Mouse (Mus musculus) kidney, adult 18-20 months (tissue): ENCODE measurements at regions not wholly inside any gene's neighbourhood (a gene's known extent, or its start where the extent isn't known, plus 50 kb on each side); places are given as distances from the start of the nearest gene placed in this dataset.

Source experiments
- DNase-seq: peaks from one replicate; pipeline ENCODE4 v3.0.0; 2021

DNA sequence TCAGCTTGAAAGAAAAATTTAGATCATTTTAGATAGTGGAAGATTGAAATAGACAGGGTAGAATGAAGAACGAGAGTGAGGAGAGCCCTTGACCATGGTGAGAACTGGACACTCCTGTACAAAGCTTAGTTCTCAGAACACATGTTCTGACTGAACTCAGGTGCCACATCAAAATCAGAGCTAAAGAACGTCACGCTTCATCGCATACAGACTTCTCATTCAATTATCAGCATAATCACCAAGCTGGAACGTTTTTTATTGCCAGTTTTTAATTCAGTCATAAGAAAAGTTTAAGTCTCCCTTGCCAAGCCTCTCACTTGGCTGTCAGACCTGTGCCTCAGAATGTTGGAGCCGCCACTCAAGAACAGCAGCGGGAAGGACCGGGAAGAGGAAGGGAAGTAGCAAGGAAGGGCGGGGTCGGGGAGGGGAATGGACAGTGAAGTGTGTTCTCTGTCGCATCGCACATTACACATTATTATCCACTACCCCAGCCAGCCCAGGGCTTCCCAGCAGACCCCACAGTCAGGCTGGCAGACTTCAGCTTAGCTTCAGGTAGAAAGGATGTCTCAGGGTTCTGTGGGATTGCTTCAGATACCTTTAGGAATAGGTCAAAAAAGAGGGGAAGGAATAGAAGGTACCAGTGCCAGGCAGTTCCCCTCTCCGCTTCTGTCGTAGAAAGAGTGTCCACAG, 140.1 kb upstream of the Smim15 start:
- DNase-seq, result no peak

DNA sequence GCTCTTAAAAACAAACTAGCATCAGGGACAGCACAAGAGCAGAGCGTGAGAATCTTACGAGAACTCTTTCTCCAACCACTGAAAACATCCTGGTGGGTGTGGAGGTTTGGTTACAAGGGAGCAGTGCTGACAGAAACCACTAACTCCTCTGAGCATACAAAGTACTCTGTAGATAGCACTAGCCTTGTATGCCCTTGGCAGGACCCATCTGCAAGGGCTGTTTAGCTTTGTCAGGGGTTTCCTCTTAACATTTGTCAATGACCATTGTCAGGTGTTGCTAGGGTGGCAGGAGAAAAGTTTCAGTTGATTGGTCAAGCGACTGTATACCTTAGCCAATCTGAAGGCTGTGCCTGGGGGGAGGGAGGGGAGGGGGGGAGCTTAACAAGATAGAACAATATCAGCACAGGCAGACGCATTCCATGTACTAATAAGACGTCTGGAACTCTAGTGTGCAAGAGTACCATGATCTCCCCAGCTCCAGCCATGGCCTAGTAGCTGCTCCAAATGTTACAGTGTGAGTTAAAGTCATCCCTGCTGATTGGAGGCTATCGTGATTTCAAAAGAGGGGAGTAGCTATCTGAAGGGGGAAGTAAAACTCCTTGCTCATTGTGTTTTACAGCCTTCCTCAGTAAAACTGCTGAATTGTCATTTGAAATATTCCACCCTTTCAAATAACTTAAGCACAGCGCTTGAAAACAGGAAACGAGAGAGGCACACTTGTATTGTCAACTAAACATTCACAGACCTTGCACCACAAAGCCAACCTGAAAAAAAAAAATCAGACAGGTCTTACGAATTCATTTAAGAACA, 140.9 kb upstream of the Smim15 start:
- DNase-seq, result no peak

DNA sequence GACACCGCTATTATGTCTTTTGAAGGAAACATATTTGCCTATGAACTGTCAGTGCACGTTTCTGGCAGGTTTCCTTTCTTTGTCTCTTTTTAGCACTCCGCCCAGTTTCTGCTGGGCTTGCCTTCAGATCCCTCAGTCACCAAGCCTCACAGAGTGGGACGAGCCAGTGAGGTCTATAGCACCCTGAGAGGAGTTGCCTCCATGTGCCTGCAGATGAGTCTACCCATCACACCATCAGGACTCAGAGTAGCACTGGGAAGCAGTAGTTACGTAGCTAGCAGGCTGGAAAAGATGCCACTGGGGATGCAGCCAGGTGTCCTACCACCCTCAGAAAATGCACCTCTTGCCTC, 141.5 kb upstream of the Smim15 start:
- DNase-seq, result no peak

DNA sequence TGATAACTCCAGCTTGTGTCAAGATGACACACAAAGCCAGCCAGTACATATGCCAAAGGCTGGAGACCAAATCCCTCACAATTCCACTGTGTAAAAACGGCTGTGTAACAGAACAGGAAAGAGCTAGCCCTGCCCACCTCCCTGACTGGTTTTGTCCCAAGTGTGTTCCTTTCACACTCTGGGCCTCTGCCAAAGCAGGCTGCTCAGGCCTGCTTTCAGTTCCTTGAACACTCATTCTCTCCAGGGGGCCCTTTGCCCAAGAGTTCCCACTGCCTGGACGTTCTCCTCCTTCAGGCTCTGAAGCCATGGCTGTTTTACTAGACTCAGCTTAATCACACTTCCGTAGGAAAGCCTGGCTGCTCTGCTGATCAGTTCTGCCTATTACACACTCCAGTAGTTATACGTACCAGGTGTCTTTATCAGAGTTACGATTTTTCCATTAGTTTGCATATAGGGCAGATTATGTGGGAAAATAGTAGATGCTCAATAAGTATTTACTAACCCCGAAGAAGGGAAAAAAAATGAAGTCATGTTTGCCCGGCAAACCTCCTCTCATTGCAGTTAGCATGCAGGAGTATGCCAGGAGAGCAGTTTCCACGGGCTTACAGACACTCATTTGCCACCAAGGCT, 144.5 kb upstream of the Smim15 start:
- DNase-seq, result peak; percentile 51

DNA sequence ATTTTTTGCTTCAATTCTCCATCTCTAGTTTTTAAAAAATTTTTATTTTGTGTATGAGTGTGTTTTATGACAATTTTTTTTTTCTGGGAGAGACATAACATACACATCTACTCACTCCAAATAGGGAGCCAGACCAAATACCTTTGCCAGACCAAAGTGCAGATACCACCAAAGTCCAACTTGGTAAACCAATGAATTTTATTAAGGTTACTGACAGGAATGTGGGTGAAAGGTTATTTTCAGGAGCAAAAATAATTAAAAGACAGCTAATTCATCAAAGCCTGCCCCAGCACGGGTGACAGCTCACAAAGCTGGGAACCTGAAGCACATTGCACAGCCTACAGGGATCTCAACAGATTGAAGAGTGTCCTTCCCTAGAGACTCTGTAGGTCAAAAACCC, 146.6 kb upstream of the Smim15 start:
- no peak for DNase-seq

DNA sequence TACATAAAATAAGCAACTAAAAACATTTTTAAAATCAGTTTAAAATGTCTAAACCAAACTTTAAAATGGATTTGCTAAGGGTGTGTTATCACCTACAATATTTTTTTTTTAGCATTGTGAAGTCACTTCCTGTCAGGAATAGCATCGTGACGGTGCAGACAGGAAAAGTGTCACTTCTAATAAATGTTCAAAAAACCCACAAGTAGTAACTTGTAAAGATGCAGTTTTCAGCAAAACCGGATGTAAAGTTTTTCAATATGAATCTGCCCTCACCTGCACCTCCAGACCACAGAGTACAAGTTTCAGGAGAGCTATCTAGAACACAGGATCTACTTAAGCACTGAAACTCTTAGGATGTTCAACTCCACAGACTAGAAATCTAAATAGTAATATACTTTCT, 147.1 kb upstream of the Smim15 start:
- DNase-seq, result no peak

DNA sequence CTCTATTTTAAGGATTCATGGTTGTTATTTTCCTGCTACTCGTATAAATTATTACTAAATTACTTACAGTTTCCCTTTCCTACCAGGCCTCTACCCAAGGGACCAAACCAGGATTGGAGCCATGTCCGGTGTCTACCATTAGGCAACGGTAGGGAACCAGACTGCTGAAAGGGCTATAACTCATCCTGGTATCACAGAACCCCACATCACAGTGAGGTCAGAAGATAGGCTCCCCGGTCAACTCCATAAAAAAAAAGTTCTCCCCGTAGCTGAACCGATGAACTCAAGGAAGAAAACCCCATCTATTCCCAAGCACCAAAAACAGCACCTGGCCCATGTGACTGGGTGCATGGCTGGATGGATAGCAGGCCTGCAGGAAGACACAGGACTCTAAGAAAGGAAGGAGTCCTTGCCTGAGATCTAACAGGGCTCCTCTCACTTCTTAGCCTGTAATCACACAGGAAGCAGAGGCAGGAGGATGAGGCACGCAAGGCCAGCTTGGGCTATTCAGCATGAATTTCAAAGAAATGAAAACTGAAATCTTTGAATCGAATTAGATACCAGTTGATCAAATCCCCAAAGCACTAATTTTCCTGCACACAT, 150.6 kb upstream of the Smim15 start:
- DNase-seq, result no peak

DNA sequence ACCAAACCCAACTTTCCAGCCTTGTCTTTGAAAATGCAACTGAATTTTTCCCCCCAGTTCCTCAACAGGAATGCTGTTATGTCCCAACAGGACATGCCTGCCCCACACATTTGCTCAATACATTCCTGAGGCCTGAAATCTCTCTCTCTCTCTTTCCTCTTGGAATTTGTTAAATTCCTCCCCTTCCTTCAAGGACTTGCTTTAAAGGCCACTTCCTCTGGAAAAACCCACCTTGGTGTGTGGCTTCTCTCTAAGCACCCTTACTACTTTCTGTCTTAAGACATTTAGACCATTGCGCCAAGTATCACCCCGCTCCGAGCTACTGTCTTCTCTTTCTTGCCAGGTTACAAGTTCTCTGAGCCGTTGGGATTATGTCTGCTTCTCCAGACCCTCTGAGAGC, 151.2 kb upstream of the Smim15 start:
- no peak for DNase-seq

DNA sequence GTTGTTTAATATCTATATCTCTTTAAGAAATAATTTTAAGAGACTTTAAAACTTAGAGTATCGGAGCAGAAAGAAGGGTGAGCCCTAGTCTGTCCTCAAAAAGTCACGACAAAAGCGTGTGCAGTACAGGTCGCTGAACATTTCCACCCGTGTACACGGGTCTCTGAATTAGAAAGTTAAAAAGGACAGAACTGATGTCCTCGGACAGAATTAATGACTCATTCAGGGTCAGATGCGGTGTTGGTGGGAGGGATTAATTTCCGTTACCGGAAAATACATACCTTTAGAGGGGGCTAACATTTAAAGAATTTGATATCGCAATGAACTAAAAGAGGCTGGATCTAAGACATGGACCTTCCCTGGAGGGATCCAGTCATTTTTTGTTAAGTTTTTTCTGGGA, 152.3 kb upstream of the Smim15 start:
- no peak for DNase-seq

DNA sequence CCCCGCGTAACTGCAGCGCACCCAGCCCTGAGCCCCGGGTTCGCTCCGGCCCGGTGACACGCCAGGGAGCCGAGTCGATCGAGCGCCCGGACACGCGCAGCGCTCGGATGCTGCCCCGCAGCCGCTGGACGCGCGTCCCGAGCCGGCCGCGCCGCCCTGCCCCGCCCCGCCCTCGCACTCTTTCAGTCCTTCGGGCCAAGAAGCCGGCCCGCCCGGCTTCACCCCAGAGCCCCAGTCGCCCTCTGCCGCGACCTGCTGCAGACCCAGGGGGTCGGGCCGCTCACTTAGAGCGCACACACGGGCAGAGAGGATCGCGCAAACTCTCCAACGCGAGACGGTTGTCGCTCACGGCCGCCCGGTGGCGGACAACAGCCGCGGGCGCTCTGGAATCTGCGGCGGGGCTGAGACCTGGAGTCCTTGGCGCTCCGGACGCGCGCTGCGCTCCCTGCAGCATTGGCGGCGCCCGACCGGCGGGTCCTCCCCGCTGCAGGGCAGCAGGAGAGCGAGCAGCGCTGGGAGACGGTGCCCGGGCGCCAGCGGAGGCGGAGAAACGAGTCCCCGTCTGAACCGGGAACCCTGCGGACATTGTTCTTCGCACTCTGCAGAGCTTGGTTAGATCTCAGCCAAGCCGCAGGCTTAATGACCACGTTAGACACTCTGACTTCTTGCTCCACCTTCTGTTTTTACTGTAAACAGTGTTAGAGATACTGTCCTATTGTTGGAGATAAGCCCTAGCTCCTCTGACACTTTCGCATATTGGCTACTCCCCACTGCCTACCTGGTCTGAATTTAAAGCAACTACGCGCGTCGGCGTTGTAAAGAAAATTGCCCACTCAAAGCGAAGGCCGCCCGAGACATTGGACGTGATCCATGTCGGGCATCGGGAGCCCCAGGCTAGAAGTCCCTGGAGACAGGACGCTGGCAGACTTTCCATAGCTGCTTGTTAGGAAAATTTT, 153.1 kb upstream of the Smim15 start:
- peak; percentile 84 for DNase-seq

DNA sequence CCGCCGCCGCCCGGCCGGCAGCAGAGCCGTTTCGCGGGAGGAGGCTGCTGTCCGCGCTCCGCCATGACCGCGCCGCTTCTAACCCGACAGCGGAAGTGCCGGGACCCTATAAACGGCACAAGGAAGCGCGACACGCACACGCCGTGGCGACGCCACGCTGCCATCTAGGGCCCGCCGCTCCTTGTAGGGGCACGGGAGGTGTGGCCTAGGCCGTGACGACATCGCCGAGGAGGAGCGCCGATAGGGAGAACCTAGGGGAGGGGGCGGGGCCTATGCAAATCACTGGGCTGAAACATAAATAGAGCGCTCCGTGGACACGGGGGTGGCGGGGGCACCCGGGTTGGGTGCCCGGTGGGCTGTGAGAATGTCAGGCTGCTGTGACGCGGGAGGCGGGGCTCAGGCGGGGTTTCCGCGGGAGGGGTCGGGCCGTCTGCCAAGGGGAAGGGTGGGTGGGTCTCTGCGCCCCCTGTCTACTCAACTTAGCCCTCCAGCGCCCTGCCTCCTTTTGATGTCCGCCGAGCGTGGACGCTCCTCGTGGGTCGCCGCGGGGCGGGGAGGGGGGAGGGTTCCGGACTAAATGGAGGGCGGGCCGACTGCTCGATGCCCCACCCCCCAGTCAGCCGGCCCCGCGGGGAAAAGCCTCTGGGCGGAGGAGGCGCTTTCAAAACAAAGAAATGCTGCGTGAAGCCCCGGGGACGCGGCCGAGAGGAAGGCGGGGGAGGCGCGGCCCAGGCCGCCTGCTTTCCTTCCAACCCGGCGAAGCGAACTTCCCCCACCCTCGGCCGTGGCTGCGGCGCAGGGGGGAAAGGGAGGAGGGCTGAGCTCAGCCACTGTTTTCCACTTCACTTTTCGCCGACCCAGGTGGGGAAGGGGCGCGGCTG, 154.0 kb upstream of the Smim15 start:
- peak; percentile 99 for DNase-seq

DNA sequence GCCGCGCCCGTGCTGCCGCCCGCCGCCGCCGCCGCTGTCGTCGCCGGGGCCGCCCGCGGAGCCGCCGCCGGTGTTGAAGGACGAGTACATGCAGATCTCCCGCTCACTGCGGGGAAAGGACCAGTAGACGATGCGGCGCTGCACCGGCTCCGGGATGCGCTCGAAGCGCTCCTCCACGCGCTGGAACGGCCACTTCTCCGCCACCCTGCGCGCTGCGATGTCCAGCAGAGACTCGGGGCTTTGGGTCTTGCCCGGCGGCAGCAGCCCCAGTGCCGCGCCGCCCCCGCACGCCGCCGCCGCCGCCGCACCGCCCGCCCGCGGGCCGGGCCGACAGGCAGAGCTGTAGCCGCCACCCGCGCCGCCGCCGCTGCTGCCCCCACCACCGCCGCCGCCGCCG, 154.7 kb upstream of the Smim15 start:
- DNase-seq, result no peak

DNA sequence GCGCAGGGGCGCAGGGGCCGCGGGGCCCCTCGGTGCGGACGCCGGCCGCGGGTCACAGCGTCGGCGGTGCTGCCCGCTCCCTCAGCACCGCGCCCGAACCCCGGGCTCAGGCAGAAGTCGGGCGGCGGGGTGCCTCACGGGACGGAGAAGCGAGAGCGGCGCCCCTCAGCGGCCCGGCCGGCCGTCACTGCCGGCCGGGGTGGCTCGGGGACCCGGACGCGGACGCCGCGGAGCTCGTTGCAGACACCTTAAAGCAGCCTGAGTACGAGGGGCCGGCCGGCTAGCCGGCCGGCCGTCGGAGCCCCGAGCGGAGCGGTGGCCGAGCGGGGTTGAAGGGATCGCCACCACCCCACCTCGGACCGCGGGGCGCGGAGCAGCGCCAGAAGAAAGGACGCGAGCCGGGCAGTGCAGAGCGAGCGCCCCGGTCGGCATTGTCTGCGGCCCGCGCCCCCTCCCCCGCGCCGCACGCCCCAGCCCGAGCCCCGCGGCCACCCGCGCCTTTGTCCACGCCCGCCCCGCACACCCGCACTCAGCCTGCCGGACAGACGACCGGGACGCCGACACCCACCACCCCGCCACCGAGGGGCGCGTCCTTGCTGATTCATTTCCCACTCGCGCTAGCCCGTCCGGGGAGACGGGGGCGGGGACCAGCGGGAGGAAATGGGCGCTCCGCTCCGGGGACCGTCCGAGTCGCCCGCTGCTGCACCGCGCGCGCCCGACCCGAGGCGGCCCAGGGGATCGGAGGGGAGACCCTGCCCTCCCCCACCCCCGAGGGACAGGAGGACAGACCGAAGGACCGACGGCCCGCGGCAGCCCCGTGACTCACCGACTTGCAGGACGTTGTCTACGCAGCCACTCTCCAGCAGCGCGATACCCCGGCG, 155.4 kb upstream of the Smim15 start:
- peak; percentile 75 for DNase-seq

DNA sequence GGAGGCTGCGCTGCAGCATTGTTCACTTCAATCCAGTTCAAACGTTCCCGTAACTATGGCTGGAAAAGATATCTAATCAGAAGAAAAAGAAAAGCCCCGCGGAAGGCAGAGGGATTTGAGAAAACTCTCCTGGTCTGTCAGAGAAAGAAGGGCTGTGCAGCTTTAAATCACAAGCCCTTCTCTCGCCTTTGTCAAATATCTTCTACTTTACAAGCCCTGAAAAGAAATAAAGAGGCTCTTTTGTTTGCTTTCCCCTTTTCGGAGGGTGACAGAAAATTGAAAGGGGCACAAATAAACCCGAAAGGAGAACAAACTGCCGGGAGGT, 156.1 kb upstream of the Smim15 start:
- no peak for DNase-seq

DNA sequence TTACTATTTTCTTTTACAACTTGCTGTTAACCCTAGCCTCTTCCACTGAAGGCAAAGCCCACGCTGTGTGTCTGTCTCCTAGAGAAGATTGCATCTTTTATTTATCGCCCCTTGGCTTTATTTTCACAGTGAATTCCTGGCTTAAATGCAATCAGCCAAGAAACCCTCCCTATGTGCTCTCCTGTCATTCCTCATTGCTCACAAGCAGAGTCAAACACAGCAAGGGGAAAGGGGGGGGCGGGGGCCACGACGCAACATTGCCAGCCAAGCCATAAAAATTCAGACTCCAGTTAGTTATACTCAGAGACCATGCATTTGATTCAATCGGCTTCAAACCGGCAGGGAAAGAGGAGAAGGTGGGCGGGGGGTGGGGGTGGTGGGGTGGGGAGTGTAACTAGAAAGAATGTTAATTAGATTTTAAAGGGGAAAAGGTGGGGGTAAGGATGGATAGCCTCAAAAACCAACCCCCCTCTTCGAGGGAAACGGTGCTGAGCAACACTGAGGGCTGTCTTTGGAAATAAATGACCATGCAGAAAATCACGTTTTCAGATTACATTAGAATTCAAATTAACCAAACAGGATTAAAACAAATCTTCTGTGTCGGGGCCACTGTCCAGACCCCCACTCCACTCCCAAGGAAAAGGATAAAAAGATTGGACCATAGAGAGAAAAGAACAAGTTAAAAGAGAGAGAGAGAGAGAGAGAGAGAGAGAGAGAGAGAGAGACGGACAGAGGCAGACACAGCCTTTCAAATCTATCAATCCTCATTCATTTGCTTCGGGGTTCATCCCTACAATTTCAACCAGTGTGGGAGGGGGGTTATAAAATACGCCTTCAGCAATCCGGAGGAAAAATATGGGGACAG, 156.6 kb upstream of the Smim15 start:
- no peak for DNase-seq

DNA sequence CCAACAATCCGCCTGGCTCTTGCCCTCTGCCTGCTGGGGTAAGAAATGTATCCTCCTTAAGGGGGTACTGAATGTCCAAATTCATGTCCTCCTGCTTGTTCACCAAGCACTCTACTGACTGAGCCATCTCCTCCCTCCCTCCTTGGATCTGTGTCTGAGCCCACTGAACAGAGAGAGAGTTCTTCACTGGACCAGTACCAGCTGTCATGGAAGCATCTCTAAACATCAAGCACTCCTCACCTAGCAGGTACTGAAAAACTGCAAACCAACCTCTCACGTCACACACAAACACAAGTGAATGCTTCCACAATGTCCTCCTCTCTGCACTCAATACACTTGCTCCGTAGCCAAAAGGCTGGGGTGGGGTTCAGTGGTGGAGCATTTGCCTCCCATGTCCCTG, 159.4 kb upstream of the Smim15 start:
- DNase-seq, result no peak

DNA sequence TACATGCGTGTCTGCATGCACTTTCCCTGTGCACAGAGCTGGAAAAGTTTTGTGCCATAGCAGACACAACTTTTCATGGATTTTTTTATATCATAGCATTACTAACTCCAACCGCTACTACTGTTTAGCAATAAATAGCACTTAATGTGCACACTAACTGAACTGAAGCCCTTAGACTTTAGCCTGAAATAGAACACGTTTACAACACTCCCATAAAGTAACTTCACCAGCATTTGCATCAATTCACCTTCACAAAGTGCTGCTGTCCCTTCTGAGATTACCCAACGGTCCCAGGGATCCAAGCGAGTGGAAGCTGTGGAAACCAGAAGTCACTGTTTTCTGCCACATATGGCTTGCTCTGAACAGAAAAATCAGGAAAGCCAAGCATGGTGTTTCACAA, 161.9 kb upstream of the Smim15 start:
- no peak for DNase-seq

DNA sequence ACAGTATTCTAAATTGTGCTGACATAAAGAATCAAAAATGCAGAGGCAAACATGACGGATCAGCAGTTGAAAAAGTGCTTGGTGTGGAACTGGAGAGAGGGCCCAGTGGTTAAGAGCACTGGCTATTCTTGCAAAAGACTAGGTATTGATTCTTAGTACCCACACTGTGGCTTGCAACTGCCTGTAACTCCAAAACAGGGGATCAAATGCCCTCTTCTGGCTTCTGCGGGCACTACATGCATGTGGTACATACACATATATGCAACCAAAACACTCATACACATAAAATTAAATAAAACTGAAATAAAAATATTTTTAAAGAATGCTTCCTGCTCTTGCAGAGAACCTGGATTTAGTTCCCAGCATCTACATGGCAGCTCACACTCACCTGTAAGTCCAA, 163.7 kb upstream of the Smim15 start:
- no peak for DNase-seq

DNA sequence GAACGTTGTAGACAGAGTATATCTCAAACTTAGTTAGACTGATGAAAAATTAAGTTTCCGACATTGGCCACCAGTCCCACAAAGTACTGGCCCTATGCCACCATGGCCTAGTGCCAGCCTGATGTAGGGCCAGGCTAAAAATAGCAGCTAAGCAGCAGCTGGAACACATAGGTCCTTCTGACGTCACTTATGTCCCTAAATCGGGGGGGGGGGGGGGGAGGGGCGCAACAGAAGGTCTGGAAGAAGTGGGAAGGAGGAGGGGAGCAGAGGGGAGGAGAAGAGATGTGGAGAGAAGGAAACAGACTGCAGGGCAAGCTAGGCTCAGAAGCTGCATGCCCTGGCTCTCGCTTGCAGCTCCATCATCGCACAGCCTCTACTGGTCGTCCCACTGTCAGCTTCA, 164.7 kb upstream of the Smim15 start:
- peak; percentile 74 for DNase-seq

DNA sequence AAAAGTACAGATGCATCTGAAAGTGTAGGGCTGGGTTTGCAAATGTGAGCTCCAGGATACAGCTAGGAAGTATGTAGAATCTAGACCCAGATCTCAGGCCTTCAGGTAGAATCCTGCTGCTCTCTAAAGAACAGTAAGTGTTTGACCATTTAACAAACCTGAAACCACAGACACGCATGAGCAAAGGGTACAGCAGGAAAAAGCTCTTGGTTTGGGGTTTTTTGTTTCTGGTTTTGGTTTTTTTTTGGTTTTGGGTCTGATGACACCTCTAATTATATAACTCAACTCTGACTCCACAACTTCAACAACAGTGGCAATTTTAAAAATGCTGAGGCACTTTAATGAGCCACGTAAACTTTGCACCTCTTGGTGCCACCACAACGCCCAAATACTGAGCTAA, 165.3 kb upstream of the Smim15 start:
- no peak for DNase-seq
